Mouse (Mus musculus): ENCODE measurements at regions not wholly inside any gene's neighbourhood (a gene's known extent, or its start where the extent isn't known, plus 50 kb on each side); places are given as distances from the start of the nearest gene placed in this dataset.

DNA sequence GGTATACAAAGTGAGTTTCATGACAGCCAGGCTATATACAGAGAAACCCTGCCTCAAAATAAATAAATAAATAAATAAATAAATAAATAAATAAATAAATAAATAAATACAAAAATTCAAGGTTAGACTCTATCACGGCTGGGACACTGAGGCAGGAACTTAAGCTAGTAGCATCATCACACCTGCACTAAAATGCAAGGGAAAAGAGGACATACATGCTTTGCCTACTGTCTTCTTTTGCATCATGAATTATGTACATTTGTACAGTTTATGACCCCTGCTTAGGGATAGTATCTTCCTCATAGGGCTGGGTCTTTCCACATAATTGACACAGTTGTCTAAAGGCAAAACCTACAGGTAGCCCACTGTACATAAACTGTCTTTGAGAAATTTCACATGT, 252.5 kb downstream of the Tpm3-rs7 start:
- DNase-seq (ENCODE audit: low spot score in 2 of 2): no peak

DNA sequence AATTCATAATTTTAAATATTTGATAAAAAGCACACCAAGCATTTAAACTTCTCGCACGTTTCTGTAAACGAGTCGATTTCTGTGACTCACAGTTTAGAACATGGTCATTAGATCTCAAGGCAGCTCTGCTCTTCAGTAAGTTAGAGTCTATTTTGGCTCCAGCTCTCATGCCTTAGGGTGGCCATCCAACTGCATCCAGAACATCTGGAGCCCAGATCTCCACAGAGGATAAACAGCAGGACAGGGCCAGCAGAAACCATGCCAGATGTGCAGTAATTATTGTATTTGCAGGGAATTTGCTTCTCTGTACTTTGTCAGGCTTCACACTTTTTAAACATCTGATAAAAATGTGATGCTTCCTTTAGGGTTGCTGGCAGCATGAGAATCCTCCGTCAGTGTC, 276.4 kb downstream of the Tpm3-rs7 start:
- peak in 1 of 2 experiments; percentile 2 for DNase-seq (ENCODE audit: low spot score in 2 of 2)

DNA sequence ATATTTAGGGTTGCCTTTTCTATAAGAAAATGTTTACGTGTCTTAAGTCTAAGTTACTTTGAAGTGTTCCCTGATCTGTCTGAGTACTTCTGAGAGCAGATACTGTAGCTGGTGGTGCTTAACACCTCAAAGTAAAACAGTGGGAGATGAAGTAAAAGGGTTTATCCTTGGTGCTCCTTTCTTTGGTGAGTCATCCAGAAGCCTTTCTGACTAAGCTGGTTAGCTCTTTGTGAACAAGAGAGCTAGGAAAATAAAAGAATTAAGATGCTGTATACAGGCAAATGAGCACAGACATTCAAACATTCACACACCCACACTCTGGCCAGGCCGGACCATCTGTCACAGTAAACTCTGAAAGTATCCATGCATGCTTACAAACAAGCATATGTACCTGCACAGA, 312.7 kb downstream of the Tpm3-rs7 start:
- peak; percentile 25 to 39 for DNase-seq (ENCODE audit: low spot score in 2 of 2)

DNA sequence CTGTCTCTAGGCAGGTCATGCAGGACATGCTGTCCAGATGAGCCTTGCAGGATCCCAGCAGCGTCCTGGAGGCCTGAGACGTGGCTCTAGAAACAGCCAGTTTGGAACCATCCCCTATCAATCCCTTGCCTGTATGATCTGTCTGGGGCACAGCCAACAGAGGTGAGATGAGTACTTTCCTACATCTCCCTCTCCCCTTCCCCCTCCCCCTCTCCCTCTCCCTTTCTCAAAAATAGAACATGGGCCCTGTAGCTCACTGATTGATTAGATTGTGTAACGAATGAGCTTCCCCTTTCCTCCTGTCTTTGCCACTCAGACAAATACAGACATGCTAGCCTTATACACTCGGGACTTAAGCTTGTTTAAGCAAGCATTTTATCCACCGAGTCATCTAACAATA, 336.9 kb downstream of the Tpm3-rs7 start:
- no peak for DNase-seq (ENCODE audit: low spot score in 2 of 2)

DNA sequence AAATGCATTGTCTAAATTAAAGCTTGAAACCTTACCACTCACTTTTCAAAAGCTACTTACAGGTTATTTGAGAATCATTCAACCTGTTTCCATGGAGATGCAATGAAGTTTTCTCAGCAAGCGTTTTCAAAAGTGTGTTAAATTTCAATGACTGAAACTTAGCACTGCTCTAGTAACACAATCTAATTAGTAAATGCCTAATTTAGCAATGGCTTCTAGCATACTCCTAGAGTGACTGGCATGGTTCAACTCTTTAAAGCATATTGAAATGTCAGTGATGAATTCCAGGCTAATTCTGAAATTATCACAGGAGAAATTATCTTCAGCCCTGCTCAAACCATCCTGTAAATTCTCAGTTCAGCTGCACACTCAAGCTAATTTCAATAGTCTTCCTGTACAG, 342.5 kb downstream of the Tpm3-rs7 start:
- DNase-seq (ENCODE audit: low spot score in 2 of 2): no peak

DNA sequence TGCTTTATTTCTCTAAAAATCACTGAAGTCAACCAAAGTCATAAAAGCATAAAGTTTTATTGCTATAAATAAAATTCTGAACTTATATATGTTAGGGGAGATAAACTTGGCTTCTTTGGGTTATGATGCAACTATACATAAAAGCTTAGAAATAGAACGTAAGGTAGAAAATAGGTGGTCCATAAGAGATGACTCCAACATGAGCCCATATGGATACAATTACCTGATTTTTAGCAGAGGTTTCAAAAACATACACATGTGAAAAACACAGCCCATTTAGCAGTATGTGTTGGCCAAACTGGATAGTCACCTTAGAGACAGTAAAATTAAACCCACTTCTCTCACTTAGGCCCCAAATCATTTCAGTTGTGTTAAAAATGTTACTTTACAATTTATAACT, 354.3 kb downstream of the Tpm3-rs7 start:
- DNase-seq (ENCODE audit: low spot score in 2 of 2): no peak

DNA sequence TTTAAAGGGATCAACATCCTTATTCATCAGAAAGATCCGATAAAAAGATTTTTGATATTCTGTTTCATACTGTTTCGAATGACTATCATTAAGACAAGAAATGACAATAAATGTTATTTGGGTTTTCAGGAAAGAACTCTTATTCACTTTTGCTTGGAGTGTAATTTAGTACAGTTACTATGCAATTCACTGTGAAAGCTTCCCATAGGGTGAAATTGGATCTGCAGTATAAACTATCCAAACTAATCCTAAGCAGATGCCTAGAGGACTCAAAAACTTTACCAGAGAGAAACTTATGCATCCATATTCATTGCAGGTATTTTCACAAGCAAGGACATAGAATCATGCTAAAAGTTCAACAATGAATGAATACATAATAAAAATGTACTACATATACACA, 355.0 kb downstream of the Tpm3-rs7 start:
- DNase-seq (ENCODE audit: low spot score in 2 of 2): no peak

DNA sequence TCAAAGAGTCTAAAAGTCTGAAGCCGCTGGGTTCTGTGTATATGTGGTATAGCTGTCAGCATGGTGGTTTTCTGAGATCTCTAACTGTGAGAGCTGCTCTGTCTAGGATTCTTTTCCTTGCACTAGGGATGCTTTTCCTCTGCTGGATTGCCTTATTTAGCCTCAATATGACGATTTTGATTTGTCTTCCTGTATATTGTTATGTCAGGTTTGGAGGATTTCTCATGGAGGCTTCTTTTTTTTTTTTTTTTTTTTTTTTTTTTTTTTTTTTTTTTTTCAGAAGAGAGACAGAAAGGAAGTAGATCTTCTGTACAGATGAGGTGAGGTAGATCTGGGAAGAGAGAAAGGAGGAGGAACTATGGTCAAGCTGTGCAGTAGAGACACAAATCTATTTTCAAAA, 396.5 kb downstream of the Tpm3-rs7 start:
- DNase-seq (ENCODE audit: low spot score in 2 of 2): no peak

Data from right cerebral cortex, adult 2 months (tissue).